Mouse (Mus musculus) intestine, embryonic 16.5 days (tissue): ENCODE results near the gene Cilp2. TPM values are rescaled to one million over a fixed set of nuclear protein-coding genes. Genes with fewer than 3 reads are reported as not detected.

Experiments
- ATAC-seq: fragments of 200-750 bp; cut with Nextera tagmentation; 2 replicates; pipeline ENCODE4 v1.8.0; 2017; ENCODE audit warnings: moderate TSS enrichment, moderate library complexity
- H3K27ac ChIP-seq: fragments of 300-500 bp; sonication (generic); 2 replicates; pipeline ENCODE4 v1.5.1; 2014; ENCODE audit warnings: mild to moderate bottlenecking, low read length
- H3K27me3 ChIP-seq: fragments of 300-500 bp; sonication (generic); replicated peaks from 2 replicates; pipeline ENCODE4 v1.6.1; 2014; ENCODE audit warnings: low read length, control low read depth, mixed read lengths; ENCODE audit not compliant: control insufficient read depth, insufficient read depth
- H3K36me3 ChIP-seq: fragments of 300-500 bp; sonication (generic); 2 replicates; pipeline ENCODE4 v1.6.1; 2014; ENCODE audit warnings: low read length, control low read depth; ENCODE audit not compliant: control insufficient read depth, insufficient read depth
- H3K4me1 ChIP-seq: fragments of 300-500 bp; sonication (generic); 2 replicates; pipeline ENCODE4 v1.6.1; 2014; ENCODE audit warnings: low read length, control low read depth, mixed read lengths; ENCODE audit not compliant: control insufficient read depth, insufficient read depth
- H3K4me2 ChIP-seq: fragments of 300-500 bp; sonication (generic); 2 replicates; pipeline ENCODE4 v1.6.1; 2014; ENCODE audit warnings: low read depth, low read length, control low read depth
- H3K4me3 ChIP-seq: fragments of 300-500 bp; sonication (generic); 2 replicates; pipeline ENCODE4 v1.5.1; 2014; ENCODE audit warnings: mild to moderate bottlenecking, low read length
- H3K9ac ChIP-seq: fragments of 300-500 bp; sonication (generic); 2 replicates; pipeline ENCODE4 v1.6.1; 2014; ENCODE audit warnings: low read depth, low read length
- H3K9me3 ChIP-seq: fragments of 300-500 bp; sonication (generic); 2 replicates; pipeline ENCODE4 v1.6.1; 2016; ENCODE audit warnings: low read length, control low read depth; ENCODE audit not compliant: control insufficient read depth
- WGBS: fragments of 180-500 bp; shearing (Covaris S2); extraction: QIAGEN DNeasy Blood & Tissue Kit; methylation state at CpG from one replicate; pipeline ENCODE4 v1.1.7; 2014; 5-methylcytosine and 5-hydroxymethylcytosine counted together
- polyA plus RNA-seq: library from polyadenylated mRNA; unstranded; fragments of >200 nt; fragmentation: Nextera tagmentation; extraction: Ambion mirVana; gene quantifications from 2 replicates; pipeline ENCODE4 v1.2.1, GENCODE M21; 2015

The Cilp2 gene
- polyA plus RNA-seq, 1 experiment from 2014 or later, result 0.51 TPM

- WGBS, result 84% methylated on average over 8 of the region's 8 CpGs
- H3K4me3 ChIP-seq, result no peak overlapping the region
- H3K9me3 ChIP-seq, result no peaks in the 10 kb centered on the region
- peaks cover 31% of the 10 kb centered on the region for H3K4me1 ChIP-seq
- H3K9ac ChIP-seq, result no peak overlapping the region
- ATAC-seq, result no peak
- peak overlapping the region; percentile 98 for H3K4me2 ChIP-seq
- no peaks in the 10 kb centered on the region for H3K27me3 ChIP-seq
- H3K27ac ChIP-seq, result no peak overlapping the region
- H3K36me3 ChIP-seq, result no peaks in the 10 kb centered on the region
These were observed 16.6 kb upstream of the Cilp2 start for GRCm38 (mm10) chr8:69904096-69904495.

GRCm38 (mm10) chr8:69903063-69903542, 15.6 kb upstream of the Cilp2 start:
- H3K27me3 ChIP-seq, result no peaks in the 10 kb centered on the region
- peaks cover 34% of the 10 kb centered on the region for H3K4me1 ChIP-seq
- peak overlapping the region; percentile 95 for H3K27ac ChIP-seq
- peak overlapping the region; percentile 72 for H3K9ac ChIP-seq
- H3K9me3 ChIP-seq, result no peaks in the 10 kb centered on the region
- peak overlapping the region; percentile 80 for H3K4me3 ChIP-seq
- H3K4me2 ChIP-seq, result peak overlapping the region; percentile 98
- peak; percentile 88 for ATAC-seq
- WGBS, result under 1% methylated on average over 45 of the region's 45 CpGs
- H3K36me3 ChIP-seq, result no peaks in the 10 kb centered on the region

DNA sequence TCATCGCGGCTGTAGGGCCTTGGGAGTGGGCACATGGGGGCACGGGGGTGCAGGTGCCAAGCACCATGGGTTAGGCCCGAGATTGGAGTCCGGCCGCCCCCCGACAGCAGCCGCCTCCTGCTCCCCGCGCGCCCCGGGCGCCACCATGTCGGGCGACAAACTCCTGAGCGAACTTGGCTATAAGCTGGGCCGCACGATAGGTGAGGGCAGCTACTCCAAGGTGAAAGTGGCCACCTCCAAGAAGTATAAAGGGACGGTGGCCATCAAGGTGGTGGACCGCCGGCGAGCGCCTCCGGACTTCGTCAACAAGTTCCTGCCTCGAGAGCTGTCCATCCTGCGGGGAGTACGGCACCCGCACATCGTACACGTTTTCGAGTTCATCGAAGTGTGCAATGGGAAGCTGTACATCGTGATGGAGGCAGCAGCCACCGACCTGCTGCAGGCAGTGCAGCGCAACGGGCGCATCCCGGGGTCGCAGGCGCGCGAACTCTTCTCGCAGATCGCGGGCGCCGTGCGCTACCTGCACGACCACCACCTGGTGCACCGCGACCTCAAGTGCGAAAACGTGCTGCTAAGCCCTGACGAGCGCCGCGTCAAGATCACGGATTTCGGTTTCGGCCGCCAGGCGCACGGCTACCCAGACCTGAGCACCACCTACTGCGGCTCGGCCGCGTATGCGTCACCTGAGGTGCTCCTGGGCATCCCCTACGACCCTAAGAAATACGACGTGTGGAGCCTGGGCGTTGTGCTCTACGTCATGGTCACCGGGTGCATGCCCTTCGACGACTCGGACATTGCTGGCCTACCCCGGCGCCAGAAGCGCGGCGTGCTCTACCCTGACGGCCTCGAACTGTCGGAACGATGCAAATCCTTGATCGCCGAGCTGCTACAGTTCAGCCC, 14.9 kb upstream of the Cilp2 start, which contains the start of the genes Tssk6, Ndufa13 and Yjefn3:
TSS of gene Tssk6 (plus strand) at position 22 of the 900 bp plus-strand sequence.
TSS of gene Ndufa13 (minus strand) at position 396 of the 900 bp plus-strand sequence.
TSS of gene Yjefn3 (minus strand) at position 550 of the 900 bp plus-strand sequence.
- H3K4me2 ChIP-seq, result peak within 1 kb of the TSS; percentile 98
- peaks cover 39% of the 10 kb centered on the region for H3K4me1 ChIP-seq
- H3K9me3 ChIP-seq, result no peaks in the 10 kb centered on the region
- H3K4me3 ChIP-seq, result peak within 1 kb of the TSS; percentile 80
- peak; percentile 52 for ATAC-seq
- WGBS, result 3% methylated on average over 89 of the region's 89 CpGs
- H3K9ac ChIP-seq, result peak within 1 kb of the TSS; percentile 87
- no peaks in the 10 kb centered on the region for H3K27me3 ChIP-seq
- peak within 1 kb of the TSS; percentile 95 for H3K27ac ChIP-seq
- no peaks in the 10 kb centered on the region for H3K36me3 ChIP-seq

DNA sequence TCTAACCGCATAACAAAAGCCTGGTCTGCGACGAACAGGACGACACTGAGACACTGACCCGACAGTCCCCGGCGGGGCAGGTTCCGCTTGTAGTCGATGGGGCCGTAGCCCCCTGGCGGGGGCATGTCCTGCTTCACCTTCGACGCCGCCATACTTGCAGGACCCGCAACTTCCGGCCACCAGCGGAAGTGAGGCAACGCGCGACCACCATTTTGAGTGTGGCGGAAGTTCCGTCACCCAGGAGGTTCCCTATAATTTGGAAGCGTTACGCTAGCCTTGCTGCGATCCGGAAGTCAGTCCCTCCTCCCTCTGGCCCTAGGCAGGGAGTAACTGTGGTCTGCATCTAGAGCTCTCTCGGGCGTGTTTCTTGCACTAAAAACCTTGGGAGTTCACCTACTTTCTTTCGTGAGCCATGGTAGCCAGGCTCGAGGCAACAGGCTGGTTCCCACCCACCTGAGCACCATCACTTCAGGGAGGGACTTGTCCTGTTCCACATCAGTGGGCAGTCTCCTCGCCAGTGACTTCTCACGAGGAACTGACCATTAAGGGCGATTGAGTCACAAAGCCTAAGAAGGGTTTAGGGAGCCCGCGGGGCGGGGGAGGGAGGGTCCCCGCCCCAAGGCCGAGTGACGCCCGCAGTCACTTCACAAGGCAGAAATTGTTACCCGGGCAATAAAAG, 14.1 kb upstream of the Cilp2 start:
- no peaks in the 10 kb centered on the region for H3K27me3 ChIP-seq
- H3K4me3 ChIP-seq, result peak overlapping the region; percentile 80
- peak overlapping the region; percentile 87 for H3K9ac ChIP-seq
- ATAC-seq, result peak; percentile 72
- no peaks in the 10 kb centered on the region for H3K9me3 ChIP-seq
- peak overlapping the region; percentile 95 for H3K27ac ChIP-seq
- peaks cover 42% of the 10 kb centered on the region for H3K4me1 ChIP-seq
- H3K4me2 ChIP-seq, result peak overlapping the region; percentile 98
- H3K36me3 ChIP-seq, result no peaks in the 10 kb centered on the region
- 1% methylated on average over 41 of the region's 41 CpGs for whole genome bisulfite sequencing

DNA sequence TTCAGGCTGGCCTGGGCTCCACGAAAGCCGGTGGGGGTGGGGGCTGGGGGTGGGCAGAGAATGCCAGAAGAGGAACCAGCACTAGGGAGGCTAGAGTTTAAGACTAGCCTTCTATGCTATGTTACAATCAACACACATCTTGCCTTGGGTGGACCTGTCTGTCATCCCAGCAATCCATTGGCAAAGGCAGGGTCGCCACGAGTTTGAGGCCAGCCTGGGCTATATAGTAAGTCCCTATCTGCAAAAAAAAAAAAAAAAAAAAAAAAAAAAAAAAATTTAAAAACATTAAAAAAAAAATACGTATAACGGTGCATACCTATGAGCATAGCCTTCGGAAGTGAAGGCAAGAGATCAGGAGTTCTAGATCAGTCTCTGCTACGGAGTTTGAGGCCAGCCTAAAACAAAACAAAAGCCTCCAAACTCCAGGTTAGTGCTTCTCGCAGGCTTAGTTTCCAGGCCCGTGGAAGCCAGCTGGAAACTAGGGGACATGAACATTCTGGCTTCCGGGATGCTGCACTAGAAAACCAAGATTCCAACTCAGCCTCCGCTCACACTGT, 13.5 kb upstream of the Cilp2 start:
- H3K4me1 ChIP-seq, result peaks cover 42% of the 10 kb centered on the region
- peak overlapping the region; percentile 87 for H3K9ac ChIP-seq
- H3K4me3 ChIP-seq, result peak overlapping the region; percentile 80
- H3K36me3 ChIP-seq, result no peaks in the 10 kb centered on the region
- H3K27me3 ChIP-seq, result no peaks in the 10 kb centered on the region
- H3K9me3 ChIP-seq, result no peaks in the 10 kb centered on the region
- peak overlapping the region; percentile 98 for H3K4me2 ChIP-seq
- WGBS, result 14% methylated on average over 12 of the region's 12 CpGs
- ATAC-seq, result no peak
- H3K27ac ChIP-seq, result peak overlapping the region; percentile 93

DNA sequence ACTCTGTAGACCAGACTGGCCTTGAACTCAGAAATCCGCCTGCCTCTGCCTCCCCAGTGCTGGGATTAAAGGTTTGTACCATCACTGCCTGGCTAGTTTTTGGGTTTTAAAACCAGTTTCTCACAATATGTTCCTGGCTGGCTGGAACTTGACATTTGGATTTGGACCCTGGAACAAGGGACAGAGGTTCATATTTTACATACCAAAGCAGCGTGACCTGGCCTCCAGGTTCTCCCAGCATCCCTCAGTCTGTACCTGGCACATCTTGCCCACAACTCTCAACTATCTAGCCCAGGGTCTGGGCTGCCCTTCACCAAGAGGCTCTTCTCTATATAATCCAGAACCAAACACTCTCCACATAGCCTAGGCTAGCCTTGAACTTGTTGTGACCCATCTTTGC, 12.4 kb upstream of the Cilp2 start:
- no peak overlapping the region for H3K9ac ChIP-seq
- no peak overlapping the region for H3K4me2 ChIP-seq
- no peaks in the 10 kb centered on the region for H3K9me3 ChIP-seq
- WGBS, result 93% methylated on average over 2 of the region's 2 CpGs
- 0 out of 2 replicates have a peak, but pooled peaks cover 2% of the 10 kb centered on the region for H3K36me3 ChIP-seq
- H3K27ac ChIP-seq, result no peak overlapping the region
- H3K27me3 ChIP-seq, result no peaks in the 10 kb centered on the region
- H3K4me1 ChIP-seq, result peaks cover 42% of the 10 kb centered on the region
- no peak for ATAC-seq
- no peak overlapping the region for H3K4me3 ChIP-seq

DNA sequence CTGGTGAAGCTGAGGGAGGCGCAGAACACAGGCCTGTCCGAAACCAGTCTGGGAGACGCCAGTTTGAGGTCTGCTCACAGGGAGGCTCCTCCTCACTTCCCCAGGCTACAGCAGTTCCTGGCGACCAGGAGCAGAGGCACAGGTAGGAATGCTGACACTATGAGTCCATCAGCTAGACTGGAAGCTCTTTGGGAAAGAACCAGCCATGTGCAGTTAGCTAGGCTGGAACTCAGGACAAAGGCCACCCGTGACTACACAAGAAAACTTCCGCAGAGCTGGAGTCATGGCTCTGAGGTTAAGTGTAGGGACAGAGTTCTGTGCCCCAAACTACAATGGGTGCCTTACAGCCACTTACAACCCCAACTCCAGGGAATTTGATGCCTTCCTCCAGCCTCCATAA, 10.4 kb upstream of the Cilp2 start:
- WGBS, result 85% methylated on average over 6 of the region's 6 CpGs
- H3K27me3 ChIP-seq, result no peaks in the 10 kb centered on the region
- H3K9ac ChIP-seq, result peak overlapping the region; percentile 32; the same call in 1 of the 2 replicates

DNA sequence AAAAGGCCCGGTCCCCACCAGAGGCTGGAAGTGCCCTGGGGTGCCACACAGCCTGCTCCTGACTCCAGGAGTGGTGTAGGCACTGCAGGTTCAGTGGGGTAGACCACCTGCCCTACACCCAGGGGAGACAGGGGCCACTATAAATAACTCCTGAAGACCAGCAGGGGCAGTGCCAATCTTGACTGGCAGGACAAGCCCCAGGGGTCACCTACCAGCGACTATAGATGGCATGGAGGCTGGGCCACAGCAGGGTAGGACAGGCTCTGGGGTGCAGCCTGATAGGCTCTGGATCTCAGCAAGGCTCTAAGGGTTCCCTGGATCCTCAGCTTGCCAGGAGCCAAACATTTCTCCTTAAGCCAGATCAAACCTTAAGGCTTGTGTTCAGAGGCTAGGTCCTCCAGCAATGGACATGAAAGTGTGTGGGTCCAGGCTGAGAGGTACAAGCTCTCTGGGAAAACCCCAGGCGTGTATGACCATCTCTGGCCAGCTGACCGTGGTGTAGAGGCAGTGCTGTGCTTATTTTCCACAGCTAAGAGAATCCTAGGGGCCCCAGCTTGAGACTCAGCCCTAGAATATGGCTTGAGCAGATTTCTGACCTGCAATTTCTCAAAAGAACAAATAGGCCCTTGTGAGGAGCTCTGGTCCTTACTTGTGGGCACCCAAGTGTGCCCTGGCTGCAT, 8.4 kb upstream of the Cilp2 start:
- peaks cover 24% of the 10 kb centered on the region for H3K4me1 ChIP-seq
- H3K27ac ChIP-seq, result no peak overlapping the region
- no peak for ATAC-seq
- no peak overlapping the region for H3K4me2 ChIP-seq
- peak overlapping the region; percentile 30; the same call in 1 of the 2 replicates for H3K9ac ChIP-seq
- WGBS, result 76% methylated on average over 4 of the region's 4 CpGs
- 0 out of 2 replicates have a peak, but pooled peaks cover 2% of the 10 kb centered on the region for H3K36me3 ChIP-seq
- H3K9me3 ChIP-seq, result no peaks in the 10 kb centered on the region
- no peak overlapping the region for H3K4me3 ChIP-seq
- H3K27me3 ChIP-seq, result 0 out of 2 replicates have a peak, but pooled peaks cover under 1% of the 10 kb centered on the region

More for the DNA sequence above, 10.4 kb upstream of the Cilp2 start:
- no peak overlapping the region for H3K27ac ChIP-seq
- no peak overlapping the region for H3K4me2 ChIP-seq
- H3K4me1 ChIP-seq, result peaks cover 34% of the 10 kb centered on the region
- ATAC-seq, result no peak
- H3K36me3 ChIP-seq, result 0 out of 2 replicates have a peak, but pooled peaks cover 2% of the 10 kb centered on the region
- H3K9me3 ChIP-seq, result no peaks in the 10 kb centered on the region
- H3K4me3 ChIP-seq, result no peak overlapping the region
